Mouse (Mus musculus) brain, embryonic 14.5 days (tissue): Measurements from ENCODE around the gene Arid5a. TPM values are rescaled to one million over a fixed set of nuclear protein-coding genes. Genes with fewer than 3 reads are reported as not detected.

Experiments
- DNase-seq: peaks from one replicate; pipeline ENCODE4 v3.0.0-alpha.2; 2011; ENCODE audit warnings: low read depth
- CTCF ChIP-seq: fragments of 200-500 bp; IDR thresholded peaks from 2 replicates; pipeline ENCODE4 v1.5.1; 2012; ENCODE audit warnings: inconsistent platforms, mild to moderate bottlenecking, moderate library complexity, borderline replicate concordance; ENCODE audit not compliant: insufficient read depth, insufficient read length; ENCODE audit errors: extremely low read depth
- POLR2A ChIP-seq: fragments of 200-500 bp; IDR thresholded peaks from 2 replicates; pipeline ENCODE4 v1.6.1; 2012; ENCODE audit warnings: mild to moderate bottlenecking, inconsistent platforms, borderline replicate concordance; ENCODE audit not compliant: poor library complexity, insufficient read depth, insufficient read length, severe bottlenecking; ENCODE audit errors: extremely low read depth
- polyA plus RNA-seq: library from polyadenylated mRNA; depleted of rRNA; stranded (reverse); fragments of >200 nt; gene quantifications from 2 replicates; pipeline ENCODE4 v1.2.3, GENCODE M21; 2012

The Arid5a gene
- polyA plus RNA-seq, 1 experiment = 2.8 TPM

DNA sequence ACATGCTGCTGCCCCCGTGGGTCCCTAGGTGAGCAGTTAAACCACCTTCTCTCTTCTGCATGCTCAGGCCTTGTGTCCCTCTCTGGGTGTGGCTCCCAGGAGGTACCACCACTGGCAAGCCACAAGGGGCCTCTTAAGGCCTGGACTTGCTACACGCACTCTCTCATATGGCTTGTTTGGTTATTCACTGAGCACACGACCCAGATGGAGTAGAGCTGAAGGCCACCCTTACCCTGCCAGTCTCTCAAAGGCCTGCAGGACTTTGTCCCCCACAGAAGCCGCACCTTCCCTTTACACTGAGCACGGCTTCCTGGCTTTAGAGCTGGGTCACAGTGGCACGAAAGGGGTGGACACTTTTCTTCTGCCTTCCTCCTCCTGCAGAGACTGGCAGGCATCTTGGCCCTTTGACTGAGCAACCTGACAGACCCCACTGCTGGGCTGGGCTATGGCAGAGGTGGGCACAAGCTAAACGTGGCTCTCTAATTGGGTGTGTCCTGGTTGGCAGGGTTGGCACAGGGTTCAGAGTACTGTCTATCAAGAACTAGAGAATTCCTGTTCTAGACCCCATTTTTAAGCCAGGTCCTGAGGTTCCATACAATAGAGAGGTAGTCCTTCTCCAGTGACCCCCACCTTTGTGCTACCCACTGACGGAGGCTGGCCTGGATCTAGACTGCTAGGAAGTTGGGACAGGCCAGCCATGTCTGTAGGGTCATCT, 35.9 kb upstream of the Arid5a start:
- no peak for DNase-seq
- TF ChIP-seq POLR2A (no peak), CTCF (no peak)

DNA sequence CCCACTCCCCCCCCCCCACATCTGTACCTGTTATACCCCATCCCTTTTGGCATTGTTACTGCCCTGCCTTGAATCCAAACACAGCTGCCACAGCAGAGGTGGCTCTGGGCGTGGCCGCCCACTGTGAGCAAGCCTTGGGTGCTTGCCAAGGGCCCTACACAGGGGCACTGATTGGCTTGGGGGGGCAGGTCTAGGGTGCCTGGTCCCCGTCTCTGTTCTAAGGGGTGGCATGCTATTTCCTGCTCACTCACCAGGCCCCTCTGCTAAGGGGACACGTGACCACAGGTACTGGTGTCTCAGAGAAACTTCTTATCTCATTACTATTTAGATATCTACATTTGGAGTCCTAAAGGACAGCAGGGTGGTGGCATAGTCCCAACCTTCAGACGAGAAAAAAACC, 35.0 kb upstream of the Arid5a start:
- DNase-seq = no peak
- no peak for TF ChIP-seq POLR2A
- no peak for TF ChIP-seq CTCF

DNA sequence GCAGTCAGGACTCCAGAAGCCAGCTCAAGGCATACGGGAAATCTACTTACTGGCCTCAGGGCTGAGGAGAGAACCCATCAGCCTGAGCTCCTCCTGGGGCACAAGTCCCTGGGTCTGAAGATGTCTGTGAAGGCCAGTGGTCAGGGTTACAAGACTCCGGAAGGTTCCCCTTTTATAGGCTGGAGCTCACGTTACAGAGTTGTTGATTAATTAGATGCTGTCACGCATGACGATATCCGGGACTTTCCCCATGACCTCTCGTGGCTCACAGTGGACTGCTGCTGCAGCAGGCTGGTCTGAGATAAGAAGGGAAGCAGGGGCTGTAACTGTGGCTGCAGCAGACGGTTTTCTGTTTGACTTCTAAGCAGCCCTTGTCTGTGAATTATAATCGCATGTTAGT, 34.2 kb upstream of the Arid5a start:
- TF ChIP-seq CTCF (no peak), POLR2A (no peak)
- no peak for DNase-seq

DNA sequence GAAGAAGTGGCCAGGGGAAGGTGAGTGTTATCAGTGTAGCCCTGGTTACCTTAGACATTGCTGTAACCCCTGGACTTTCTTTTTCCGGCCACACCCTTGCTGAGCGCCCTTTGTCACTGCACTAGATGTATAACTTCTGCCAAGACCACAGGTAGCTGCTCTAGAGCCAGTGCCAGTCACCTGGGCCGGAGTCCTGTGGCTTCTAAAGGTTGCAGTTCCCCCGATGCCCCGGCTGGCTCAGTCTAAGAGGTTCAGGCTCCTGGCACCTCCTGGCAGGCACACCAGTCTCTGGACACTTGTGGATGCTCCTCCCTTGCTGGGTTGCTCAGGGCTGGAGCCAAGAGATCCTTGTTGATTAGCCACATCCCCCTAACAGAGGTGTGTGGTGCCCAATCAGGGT, 33.1 kb upstream of the Arid5a start, which contains the start of gene Neurl3:
TSS of gene Neurl3 (minus strand) at position 225 of the 400 bp plus-strand sequence.
- no peak for TF ChIP-seq POLR2A
- TF ChIP-seq CTCF = no peak
- no peak for DNase-seq

DNA sequence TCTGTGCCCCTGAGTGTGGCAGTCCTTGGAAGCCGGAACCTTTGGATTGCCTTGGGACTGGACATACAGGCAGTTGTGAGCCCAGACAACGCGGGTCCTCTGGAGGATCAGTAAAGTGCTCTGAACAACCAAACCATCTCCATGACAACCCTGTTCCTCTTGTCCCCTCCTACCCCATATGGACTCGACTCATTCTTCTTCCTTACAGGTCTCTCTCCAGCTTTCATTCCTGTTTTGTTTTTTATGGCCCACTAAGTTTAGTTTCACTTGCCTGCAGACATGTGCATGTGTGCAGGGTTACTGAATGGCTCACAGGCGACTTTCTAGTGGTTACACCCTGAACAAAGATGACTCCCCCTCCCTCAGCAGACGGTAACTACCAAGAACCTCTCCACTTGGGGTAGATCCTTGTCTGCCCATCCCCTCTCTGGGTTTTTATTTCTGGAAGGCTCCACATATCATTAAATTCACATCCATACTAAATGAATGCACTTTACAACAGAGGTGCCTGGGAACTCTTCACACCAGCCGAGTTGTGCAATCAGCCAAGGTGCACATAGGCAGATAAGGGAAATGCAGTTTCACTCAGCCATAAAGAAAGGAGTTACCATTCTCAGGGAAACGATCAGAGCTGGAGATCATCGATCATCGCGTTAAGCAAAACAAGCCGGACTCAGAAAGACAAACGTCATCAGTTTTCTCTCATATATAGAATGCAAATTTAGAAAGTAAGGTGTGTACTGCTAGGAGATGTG, 31.7 kb upstream of the Arid5a start:
- TF ChIP-seq CTCF (no peak), POLR2A (no peak)
- DNase-seq = no peak

DNA sequence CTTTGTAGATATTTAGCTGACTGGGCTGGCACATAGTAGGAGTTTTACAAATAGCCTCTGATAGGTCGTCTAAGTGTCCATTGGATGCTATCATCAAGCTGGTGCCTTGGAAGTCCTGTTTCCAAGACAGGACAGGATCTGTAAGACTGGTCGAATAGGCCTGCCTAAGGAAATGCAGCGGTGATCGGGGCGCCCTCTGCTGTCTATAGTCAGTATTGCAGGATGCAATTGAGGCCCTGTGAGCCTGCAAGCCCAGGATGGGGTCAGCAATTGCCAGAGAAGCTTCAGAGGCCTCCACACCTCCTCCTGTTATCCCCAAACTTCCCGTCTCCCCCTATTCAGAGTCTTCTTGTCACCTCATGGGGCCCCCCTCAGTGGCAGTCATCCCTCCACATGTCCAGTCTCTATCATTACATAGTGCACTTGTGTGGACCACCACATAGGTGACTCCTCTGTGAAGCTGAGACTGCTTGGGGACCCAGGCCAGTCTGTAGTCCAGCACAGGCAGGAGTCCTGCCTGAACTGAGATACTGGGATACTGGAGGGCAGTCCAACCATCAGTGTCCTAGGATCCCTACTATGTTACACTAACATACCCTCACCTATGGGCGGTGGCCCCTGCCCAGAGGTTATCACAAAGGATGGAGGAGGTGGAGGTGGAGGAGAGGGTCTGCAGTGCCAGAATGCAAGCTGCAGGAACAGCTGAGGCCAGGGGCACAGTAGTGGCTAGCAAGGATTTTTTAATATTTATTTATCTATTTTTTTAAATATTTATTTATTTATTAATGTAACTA, 30.1 kb upstream of the Arid5a start:
- TF ChIP-seq CTCF (peak; percentile 86), POLR2A (no peak)
- peak; percentile 63 for DNase-seq

DNA sequence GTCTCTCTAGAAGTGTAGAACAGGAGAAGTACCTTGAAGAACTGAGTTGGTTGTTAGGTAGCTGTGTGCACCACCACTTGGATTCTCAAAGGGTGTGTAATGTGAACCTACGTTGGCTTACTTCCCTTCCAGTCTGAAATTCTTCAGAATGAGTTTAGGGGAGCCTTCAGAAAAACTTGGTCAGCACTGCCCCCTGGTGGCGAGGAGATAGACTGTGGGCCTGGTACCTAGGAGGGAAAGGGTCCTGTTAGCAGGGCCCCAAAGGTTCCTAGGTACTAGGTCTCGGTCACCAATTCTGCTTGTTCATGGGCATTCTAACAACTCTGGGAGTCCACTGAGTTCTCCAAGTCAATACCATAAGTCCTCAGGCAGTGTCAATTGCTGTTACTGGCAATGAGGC, 28.3 kb upstream of the Arid5a start:
- TF ChIP-seq POLR2A (no peak), CTCF (peak; percentile 84)
- peak; percentile 79 for DNase-seq

DNA sequence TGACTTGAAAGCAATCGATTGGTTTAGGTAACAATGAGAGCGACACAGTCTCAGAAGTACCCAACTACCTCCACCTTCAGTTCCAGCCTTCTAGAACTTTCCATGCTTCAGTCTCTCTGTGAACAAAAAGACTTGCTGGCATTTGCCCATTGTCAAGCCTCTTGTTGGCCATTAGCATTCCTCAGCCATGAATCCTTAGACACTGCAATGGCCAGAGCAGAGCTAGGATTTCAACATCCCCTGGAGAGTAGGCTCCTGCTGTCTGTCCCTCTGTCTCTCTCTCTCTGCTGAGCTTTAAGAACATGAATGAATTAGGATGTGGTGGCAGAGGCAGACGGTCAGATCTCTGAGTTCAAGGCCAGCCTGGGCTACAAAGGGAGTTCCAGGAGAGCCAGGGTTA, 26.6 kb upstream of the Arid5a start:
- TF ChIP-seq POLR2A (no peak), CTCF (no peak)
- DNase-seq = no peak

DNA sequence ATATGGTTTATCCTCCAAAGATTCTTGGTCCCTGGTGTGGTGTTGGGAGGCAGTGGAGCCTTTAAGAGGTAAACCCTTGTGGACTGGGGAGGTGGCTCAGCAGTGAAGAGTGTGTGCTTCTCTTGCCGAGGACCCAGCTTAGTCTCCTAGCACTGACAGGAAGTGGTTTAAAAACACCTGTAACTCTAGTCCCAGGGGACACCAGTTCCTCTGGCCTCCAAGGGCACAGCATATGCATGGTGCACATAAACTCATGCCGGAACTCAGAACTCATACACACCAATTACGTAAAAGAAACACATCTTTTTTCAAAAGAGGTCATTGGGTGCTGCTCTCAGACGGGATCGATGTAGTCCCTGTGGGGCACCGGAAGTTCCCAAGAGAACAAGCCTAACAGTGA, 25.7 kb upstream of the Arid5a start:
- no peak for DNase-seq
- no peak for TF ChIP-seq POLR2A
- no peak for TF ChIP-seq CTCF

DNA sequence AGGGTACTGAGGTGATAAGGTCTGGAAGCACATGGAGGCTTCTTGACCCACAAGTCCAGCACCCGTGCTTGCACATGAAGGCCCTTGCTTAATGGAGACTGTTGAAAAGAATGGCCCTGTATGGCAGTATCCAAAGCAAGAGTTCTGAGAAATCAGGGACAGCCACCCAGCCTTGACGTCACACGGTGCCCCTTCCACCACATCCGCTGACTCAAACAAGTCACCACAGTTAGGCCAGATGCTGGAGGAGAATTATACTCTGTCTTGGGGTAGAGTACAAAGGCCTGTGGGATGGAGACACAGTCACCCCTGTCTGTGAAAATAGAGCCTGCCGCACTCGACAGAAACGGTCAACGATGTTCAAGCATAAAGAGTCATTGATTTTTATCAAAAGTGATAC, 14.1 kb upstream of the Arid5a start:
- no peak for TF ChIP-seq CTCF
- no peak for TF ChIP-seq POLR2A
- DNase-seq = no peak

DNA sequence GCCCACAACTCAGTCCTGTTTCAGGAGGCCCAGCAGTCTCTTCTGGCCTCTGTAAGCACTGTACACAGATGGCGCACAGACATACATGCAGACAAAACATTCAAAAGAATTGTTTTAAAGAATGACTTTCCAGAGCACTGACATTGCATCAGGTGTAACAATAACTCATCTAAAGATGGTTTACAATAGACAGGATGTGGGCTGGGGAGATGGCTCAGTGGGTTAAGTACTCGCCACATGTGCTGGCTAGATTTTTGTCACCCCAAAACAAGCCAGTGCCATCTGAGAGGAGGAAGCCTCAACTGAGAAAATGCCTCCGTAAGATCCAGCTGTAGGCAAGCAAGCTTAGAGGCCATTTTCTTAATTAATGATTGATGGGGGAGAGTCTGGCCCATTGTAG, 13.1 kb upstream of the Arid5a start:
- no peak for TF ChIP-seq CTCF
- TF ChIP-seq POLR2A = no peak
- no peak for DNase-seq
